Mouse (Mus musculus) skeletal muscle tissue, adult 2 months (tissue): ENCODE measurements around the gene Lnpk.

Experiments
- DNase-seq: peaks from one replicate; pipeline ENCODE4 v3.0.0-alpha.2; 2012; ENCODE audit warnings: low read depth, low spot score

The Lnpk gene

DNA sequence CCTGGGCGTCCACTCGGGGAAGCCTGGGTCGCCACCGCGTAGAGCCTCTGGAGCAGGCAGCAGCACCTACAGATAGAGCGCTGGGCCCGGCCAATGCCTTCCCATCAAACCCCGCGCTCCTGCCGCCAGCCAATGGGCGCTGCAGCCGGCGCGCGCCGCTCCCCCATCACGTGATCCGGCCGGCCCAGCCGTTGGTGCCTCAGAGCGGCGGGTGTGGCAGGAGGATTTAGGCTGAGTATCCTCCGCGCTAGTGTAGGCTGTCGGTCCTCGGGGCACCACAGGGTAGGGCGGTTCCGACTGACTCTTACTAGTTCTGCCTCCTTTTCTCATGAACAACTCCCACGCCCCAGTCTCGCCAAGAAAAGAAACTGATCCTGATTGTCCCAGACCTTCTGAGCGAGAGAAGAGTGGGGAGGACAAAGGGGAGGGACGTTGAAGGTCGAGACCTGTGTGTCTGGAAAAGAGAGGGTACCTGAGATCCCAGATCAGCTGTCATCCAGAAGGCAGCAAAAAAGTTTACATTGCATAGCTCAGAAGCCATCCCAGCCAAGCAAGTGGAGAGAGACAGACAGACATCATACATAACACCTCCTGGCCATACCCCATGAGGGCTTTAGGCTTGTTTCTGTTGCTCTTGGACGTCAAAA, at the start of gene Lnpk:
TSS of gene Lnpk (minus strand) at position 593 of the 647 bp plus-strand sequence.
- DNase-seq = peak; percentile 83

GRCm38 (mm10) chr2:74620368-74620767, 41.1 kb upstream of the Lnpk start:
- DNase-seq = no peak

DNA sequence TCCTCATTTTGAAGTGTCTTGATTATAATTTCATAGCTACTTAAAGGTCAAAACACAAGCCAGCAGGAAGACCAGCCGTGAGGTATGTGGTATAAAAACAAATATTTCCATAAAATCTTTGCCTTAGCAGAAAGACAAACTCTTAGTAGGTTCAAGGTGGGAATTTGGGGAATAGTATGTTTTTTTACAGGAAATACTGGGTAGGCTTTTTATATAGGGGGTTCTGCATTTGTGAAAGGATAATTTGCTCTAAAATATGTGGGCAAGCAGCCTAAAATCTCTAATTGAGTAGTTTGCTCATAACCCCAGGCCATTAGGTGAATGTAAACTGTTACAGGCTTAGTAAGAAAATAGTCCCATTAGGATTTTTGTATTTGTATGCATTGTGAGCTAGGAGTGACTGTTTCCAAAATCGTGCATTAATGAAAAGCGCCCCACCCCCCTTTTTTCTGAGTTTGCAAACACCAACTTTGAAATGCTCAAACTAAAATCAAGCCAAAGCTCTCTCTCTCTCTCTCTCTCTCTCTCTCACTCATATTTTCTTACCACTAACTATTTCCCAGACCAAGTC, 40.5 kb upstream of the Lnpk start:
- no peak for DNase-seq

GRCm38 (mm10) chr2:74617706-74618105, 38.5 kb upstream of the Lnpk start:
- DNase-seq = no peak

GRCm38 (mm10) chr2:74611406-74611805, 32.2 kb upstream of the Lnpk start:
- DNase-seq = no peak

DNA sequence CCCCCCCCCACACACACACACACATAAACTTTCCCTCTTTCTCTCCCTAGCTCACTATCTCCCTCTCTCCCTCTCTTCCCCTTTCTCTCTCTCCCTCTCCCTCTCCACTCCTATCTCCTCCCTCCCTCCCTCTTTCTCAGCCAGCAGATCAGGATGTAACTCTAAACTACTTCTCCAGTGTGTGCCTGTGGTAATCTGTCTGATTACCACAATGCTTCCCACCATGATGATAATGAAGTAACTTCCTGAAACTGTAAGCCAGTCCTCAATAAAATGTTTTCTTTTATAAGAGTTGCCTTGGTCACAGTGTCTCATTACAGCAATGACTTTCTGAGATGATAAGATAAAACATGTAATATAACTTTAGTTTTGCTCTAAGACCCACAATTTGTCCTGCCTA, 30.1 kb upstream of the Lnpk start:
- no peak for DNase-seq

GRCm38 (mm10) chr2:74606087-74606760, 27.0 kb upstream of the Lnpk start:
- DNase-seq = peak; percentile 2

DNA sequence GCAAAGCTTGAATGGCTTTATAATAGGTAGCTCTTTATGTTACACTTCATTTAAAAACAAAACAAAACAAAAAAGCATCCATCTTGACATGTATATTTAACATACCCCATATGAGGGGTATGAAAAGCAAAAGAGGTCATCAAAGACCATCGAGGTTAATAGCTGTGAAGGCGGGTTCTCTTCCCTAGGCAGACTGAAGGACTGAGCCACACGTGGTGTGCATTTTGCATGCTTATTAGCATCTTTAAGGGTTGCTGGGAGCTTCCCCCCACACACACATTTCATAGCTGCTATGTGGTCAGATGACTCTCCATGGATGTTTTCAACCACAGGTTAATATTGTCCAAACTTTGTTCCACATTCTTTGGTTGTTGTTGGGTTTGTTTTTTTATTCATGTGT, 24.8 kb upstream of the Lnpk start:
- no peak for DNase-seq

- DNase-seq = no peak
These were observed 23.2 kb upstream of the Lnpk start for GRCm38 (mm10) chr2:74602483-74602882.

DNA sequence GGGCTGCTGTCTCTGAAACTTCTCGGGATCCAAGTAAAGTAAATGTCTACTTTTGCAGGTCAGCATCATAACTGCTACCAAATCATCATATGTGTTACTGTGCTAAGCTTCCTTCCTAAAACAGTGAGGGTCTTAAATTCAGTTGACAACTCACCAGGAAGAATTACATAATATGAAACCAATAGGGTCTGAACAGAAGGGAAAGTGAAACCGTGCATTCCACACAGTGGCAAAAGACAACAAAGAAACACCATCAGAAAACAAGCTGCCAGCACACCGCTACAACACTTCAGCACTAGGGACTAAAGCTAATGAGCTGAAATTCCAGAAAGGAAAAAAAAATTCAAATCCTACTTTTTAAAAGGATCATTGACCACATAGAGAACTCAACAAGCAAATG, 17.9 kb upstream of the Lnpk start:
- no peak for DNase-seq

GRCm38 (mm10) chr2:74596094-74596493, 16.9 kb upstream of the Lnpk start:
- DNase-seq = no peak

- peak; percentile 8 for DNase-seq
These were observed 941 bp downstream of the Lnpk start for GRCm38 (mm10) chr2:74578146-74578842.

DNA sequence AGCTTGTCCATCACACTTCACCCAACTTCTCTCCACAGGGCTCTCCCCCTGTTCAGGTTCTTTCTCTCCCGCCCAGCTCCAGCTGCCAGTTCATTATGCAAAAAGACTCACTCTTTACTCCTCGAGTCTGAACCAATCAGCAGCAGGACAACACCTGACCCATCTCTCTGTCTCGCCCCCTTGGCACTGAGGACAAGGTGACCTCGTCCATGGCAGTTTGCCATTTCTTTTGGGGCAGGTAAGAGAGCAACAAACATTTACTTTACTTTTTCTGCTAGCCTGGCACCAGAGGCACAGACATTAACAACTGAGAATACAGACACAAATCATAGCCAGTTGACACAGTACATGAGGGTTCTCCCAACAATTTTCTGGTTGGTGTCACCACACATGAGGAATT, 8.8 kb downstream of the Lnpk start:
- no peak for DNase-seq

- no peak for DNase-seq
These were observed 19.4 kb downstream of the Lnpk start for GRCm38 (mm10) chr2:74559822-74560221.

GRCm38 (mm10) chr2:74559092-74559491, 20.1 kb downstream of the Lnpk start:
- DNase-seq = no peak

DNA sequence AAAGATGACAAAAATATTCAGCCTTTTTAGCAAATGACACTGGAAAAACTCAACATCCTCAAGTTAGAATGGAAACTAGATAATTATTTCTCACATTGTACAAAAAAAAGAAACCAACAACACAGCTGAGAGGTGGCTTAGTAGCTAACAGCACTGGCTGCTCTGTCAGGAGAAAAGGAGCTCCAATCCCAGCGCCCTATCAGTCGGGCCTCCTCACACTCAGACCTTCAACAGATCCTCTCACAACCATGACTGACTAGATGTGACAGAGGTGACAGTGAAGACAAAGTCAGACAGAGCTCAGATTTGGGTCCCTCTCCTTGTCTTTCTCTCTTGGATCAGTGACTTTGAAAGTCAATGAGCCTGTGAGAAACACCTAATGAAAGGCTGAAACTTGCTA, 21.8 kb downstream of the Lnpk start:
- DNase-seq = no peak

- no peak for DNase-seq
These were observed 27.3 kb downstream of the Lnpk start for GRCm38 (mm10) chr2:74551929-74552328.

- no peak for DNase-seq
These were observed 30.9 kb downstream of the Lnpk start for GRCm38 (mm10) chr2:74548306-74548705.

DNA sequence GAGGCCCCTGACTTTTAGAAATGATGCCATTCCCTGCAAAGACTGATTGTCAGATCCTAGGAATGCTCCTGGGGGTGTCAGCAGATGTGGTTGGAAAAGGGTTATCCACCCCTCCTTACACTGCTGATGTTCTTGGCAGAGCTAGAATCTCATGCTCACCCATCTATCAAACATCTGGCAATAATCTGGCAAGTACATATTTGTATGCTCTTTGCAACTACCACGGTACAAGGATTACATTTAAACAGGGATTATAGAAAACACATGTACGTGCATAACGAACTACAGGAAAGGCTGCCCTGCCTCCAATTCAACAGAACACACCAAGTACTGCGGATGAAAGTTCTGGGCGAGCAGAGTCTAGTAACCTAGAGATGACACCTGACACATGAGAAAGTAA, 70.9 kb downstream of the Lnpk start:
- DNase-seq = no peak

- no peak for DNase-seq
These were observed 72.8 kb downstream of the Lnpk start for GRCm38 (mm10) chr2:74506439-74506838.

GRCm38 (mm10) chr2:74500307-74500706, 78.9 kb downstream of the Lnpk start:
- no peak for DNase-seq

- DNase-seq = no peak
These were observed 81.4 kb downstream of the Lnpk start for GRCm38 (mm10) chr2:74497851-74498250.

DNA sequence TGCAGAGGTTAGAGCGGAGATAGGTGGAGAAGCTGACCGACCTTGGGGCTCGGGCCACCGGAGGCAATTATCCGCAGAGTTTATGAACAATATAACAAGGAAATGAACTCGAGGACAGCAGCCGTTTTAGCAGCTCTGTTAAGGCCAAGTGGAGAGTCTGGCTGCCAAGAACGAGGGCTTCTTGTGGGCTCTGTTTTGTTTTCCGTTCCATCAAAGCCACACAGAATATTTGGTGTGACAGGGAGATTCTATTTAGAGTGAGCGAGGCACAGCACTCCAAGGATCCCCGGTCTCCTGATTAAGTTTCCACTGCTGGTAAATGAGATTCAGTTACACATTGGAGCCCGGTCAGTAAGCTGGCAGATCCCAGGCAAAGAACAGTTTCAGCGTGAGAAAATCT, 87.8 kb downstream of the Lnpk start:
- peak; percentile 64 for DNase-seq
